8 mouse cellular contexts compared by ENCODE assay signal in the genomic region with DNA sequence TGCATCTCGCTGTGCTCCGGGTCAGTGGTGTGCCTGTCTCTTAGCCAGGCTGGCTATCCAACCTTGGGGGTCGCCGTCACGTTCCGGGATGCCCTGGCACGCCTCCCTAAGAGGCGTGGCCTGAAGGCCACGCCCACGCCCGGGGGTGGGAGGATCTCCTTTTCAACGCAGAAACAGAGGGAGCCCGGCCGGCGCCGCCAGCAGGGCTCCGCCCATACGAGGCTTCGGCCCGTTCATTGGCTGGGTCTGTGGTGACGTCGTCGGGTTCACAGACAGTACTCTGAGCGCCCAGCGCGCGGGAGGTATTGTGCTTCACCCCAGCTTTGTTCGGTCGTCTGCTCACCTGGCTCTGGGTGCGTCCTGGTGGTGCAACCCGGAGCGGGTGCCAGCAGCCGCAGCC. TPM values are rescaled to one million over a fixed set of nuclear protein-coding genes. Genes with fewer than 3 reads are reported as not detected.
DNase-seq lines count a peak whose midpoint lies in the region; ATAC-seq and TF ChIP-seq lines count a peak whose summit lies in the region.

A gene (plus strand): TSS at position 236 of the 400 bp plus-strand sequence.

- no peaks in the 10 kb centered on the region for H3K27me3 ChIP-seq in Patski
- peaks cover 12% of the 10 kb centered on the region for H3K27me3 ChIP-seq in hindbrain, embryonic 13.5 days

- no peak for TF ChIP-seq CTCF in Patski (IDR thresholded peaks at IDR 0.05)

- no peaks in the 10 kb centered on the region for H3K9me3 ChIP-seq in hindbrain, embryonic 13.5 days

- H3K27ac ChIP-seq in hindbrain, embryonic 13.5 days: peak within 1 kb of the TSS; percentile 97

- CTCF ChIA-PET in Patski (lab: Charles Lee): interaction anchor here (0.7 to 1.3 kb wide), 3 partner anchors 13 to 31 kb away, joined by 3 read pairs; no protein-coding TSS in a partner anchor

- H3K4me2 ChIP-seq in hindbrain, embryonic 13.5 days: peak within 1 kb of the TSS; percentile 81

- ATAC-seq in Patski: peak; percentile 93
- ATAC-seq in hindbrain, embryonic 13.5 days (ENCODE audit: low FRiP score): peak; percentile 99

- POLR2A ChIA-PET in Patski (lab: Charles Lee): interaction anchor here (0.9 to 1.2 kb wide), 2 partner anchors 14 to 26 kb away, joined by 3 read pairs; no protein-coding TSS in a partner anchor

- peak within 1 kb of the TSS; percentile 82 for H3K4me3 ChIP-seq in hindbrain, embryonic 13.5 days

- in situ Hi-C loops in Patski (cut with MboI; ENCODE audit: low pct_unique_long_range_greater_than_20kb): no loop called here

- peaks cover 15% of the 10 kb centered on the region for H3K36me3 ChIP-seq in hindbrain, embryonic 13.5 days

- DNase-seq in Patski (ENCODE audit: low read depth, low spot score): peak; percentile 64
- peak; percentile 96 to 97 for DNase-seq in cerebellum, postnatal 14 days
- peak; percentile 93 to 94 for DNase-seq in frontal cortex, postnatal 14 days (ENCODE audit: low spot score in 2 of 2)
- peak; percentile 86 to 90 for DNase-seq in layer of hippocampus, postnatal 25 days (ENCODE audit: extremely low spot score in 1 of 2, low spot score in 1 of 2)
- DNase-seq in lung, postnatal 25 days (ENCODE audit: low spot score): peak; percentile 96
- DNase-seq in retina, embryonic 14.5 days (ENCODE audit: low spot score): peak; percentile 98
- DNase-seq in thymus, postnatal 4 days: peak; percentile 96

- H3K4me1 ChIP-seq in hindbrain, embryonic 13.5 days (replicated peaks): peaks cover 27% of the 10 kb centered on the region

- H3K9ac ChIP-seq in hindbrain, embryonic 13.5 days: peak within 1 kb of the TSS; percentile 90

- 0% methylated on average over 33 of the region's 33 CpGs for WGBS in hindbrain, embryonic 13.5 days

RNA-seq across cellular contexts. Expression of the gene that starts here (rescaled TPM):
- polyA plus RNA-seq in Patski (2021): 87.7 TPM
- polyA plus RNA-seq in hindbrain, embryonic 13.5 days (2015; fragmentation: Nextera tagmentation; extraction: Ambion mirVana): 24.4 and 27.1 TPM in 2 replicates
- 10 to 100 TPM; 14.1 to 15.2 TPM for total RNA-seq in layer of hippocampus, postnatal 25 days (2021)

Comparison
In these comparisons a context has a peak if more than half of its experiments do, and no peak if none do; other contexts are left out.
1. Peak in every context shown above with its lines: DNase-seq, ATAC-seq, H3K4me3 ChIP-seq and H3K27ac ChIP-seq.